Mouse (Mus musculus) intestine, postnatal 0 days (tissue): ENCODE measurements at regions not wholly inside any gene's neighbourhood (a gene's known extent, or its start where the extent isn't known, plus 50 kb on each side); places are given as distances from the start of the nearest gene placed in this dataset.

Experiments
- ATAC-seq: fragments of 200-750 bp; cut with Nextera tagmentation; 2 replicates; pipeline ENCODE4 v1.8.0; 2017; ENCODE audit warnings: mild to moderate bottlenecking, moderate TSS enrichment, moderate library complexity
- H3K27ac ChIP-seq: fragments of 300-500 bp; sonication (generic); 2 replicates; pipeline ENCODE4 v1.5.1; 2014; ENCODE audit warnings: mild to moderate bottlenecking, low read depth, low read length, moderate library complexity
- H3K27me3 ChIP-seq: fragments of 300-500 bp; sonication (generic); replicated peaks from 2 replicates; pipeline ENCODE4 v1.6.1; 2014; ENCODE audit warnings: low read length, mixed read lengths; ENCODE audit not compliant: control insufficient read depth, insufficient read depth
- H3K36me3 ChIP-seq: fragments of 300-500 bp; sonication (generic); 2 replicates; pipeline ENCODE4 v1.6.1; 2014; ENCODE audit warnings: mild to moderate bottlenecking, moderate library complexity; ENCODE audit not compliant: control insufficient read depth, insufficient read depth
- H3K4me1 ChIP-seq: fragments of 300-500 bp; sonication (generic); replicated peaks from 2 replicates; pipeline ENCODE4 v1.6.1; 2014; ENCODE audit warnings: antibody characterized with exemption, low read length, mixed read lengths; ENCODE audit not compliant: control insufficient read depth, insufficient read depth
- H3K4me2 ChIP-seq: fragments of 300-500 bp; sonication (generic); replicated peaks from 2 replicates; pipeline ENCODE4 v1.6.1; 2014; ENCODE audit warnings: low read depth, mild to moderate bottlenecking, moderate library complexity
- H3K4me3 ChIP-seq: fragments of 300-500 bp; sonication (generic); 2 replicates; pipeline ENCODE4 v1.5.1; 2014; ENCODE audit warnings: low read depth, low read length
- H3K9ac ChIP-seq: fragments of 300-500 bp; sonication (generic); 2 replicates; pipeline ENCODE4 v1.6.1; 2014; ENCODE audit warnings: mild to moderate bottlenecking, low read depth, low read length
- H3K9me3 ChIP-seq: fragments of 300-500 bp; sonication (generic); 2 replicates; pipeline ENCODE4 v1.6.1; 2016; ENCODE audit warnings: mixed run types; ENCODE audit not compliant: control insufficient read depth
- CTCF ChIP-seq: sonication (generic); IDR thresholded peaks from 2 replicates; pipeline ENCODE4 v1.5.1; 2016; ENCODE audit warnings: low read depth, mild to moderate bottlenecking, control low read depth, antibody characterized with exemption, moderate library complexity
- WGBS: fragments of 180-500 bp; shearing (Covaris S2); extraction: QIAGEN DNeasy Blood & Tissue Kit; methylation state at CpG from one replicate; pipeline ENCODE4 v1.1.7; 2014; 5-methylcytosine and 5-hydroxymethylcytosine counted together

DNA sequence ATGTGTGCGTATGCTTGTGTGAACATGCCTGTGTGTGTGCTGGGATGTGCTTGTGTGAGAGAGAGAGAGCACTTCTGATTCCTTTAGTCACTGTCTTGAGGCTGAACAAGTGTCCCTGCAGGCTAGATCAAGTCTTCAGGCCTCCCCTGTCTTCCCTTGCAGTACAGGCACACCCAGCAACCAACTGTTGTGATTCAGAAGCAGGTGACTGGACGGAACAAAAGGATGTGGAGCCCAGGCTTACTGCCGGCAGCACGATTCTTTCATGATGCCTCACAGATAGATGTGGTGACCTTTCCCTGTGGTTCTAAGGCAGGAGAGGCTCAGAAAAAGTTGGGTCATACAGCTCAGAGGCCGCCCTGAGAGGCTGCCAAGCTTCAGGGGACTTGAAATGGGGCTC lies 114.0 kb upstream of the Gli2 start:
- H3K27ac ChIP-seq = no peak overlapping the region
- no peak for TF ChIP-seq CTCF
- H3K27me3 ChIP-seq = no peaks in the 10 kb centered on the region
- H3K9ac ChIP-seq = no peak overlapping the region
- no peak overlapping the region for H3K4me2 ChIP-seq
- no peaks in the 10 kb centered on the region for H3K36me3 ChIP-seq
- 80% methylated on average over 5 of the region's 5 CpGs for WGBS
- ATAC-seq = no peak
- H3K4me3 ChIP-seq = no peak overlapping the region
- no peaks in the 10 kb centered on the region for H3K4me1 ChIP-seq
- H3K9me3 ChIP-seq = no peaks in the 10 kb centered on the region

GRCm38 (mm10) chr1:119166286-119166685 lies 112.9 kb upstream of the Gli2 start:
- 86% methylated on average over 7 of the region's 7 CpGs for WGBS
- H3K4me2 ChIP-seq = no peak overlapping the region
- no peak overlapping the region for H3K9ac ChIP-seq
- no peaks in the 10 kb centered on the region for H3K27me3 ChIP-seq
- no peaks in the 10 kb centered on the region for H3K36me3 ChIP-seq
- no peak for TF ChIP-seq CTCF
- H3K27ac ChIP-seq = no peak overlapping the region
- H3K9me3 ChIP-seq = no peaks in the 10 kb centered on the region
- ATAC-seq = no peak
- H3K4me1 ChIP-seq = no peaks in the 10 kb centered on the region
- no peak overlapping the region for H3K4me3 ChIP-seq

GRCm38 (mm10) chr1:119164811-119165210 lies 111.4 kb upstream of the Gli2 start:
- no peaks in the 10 kb centered on the region for H3K9me3 ChIP-seq
- no peak for TF ChIP-seq CTCF
- no peak overlapping the region for H3K4me3 ChIP-seq
- H3K27me3 ChIP-seq = no peaks in the 10 kb centered on the region
- no peak for ATAC-seq
- no peak overlapping the region for H3K9ac ChIP-seq
- H3K4me1 ChIP-seq = no peaks in the 10 kb centered on the region
- H3K4me2 ChIP-seq = no peak overlapping the region
- H3K27ac ChIP-seq = no peak overlapping the region
- no peaks in the 10 kb centered on the region for H3K36me3 ChIP-seq
- WGBS = 79% methylated on average over 5 of the region's 5 CpGs

GRCm38 (mm10) chr1:119163846-119164245 lies 110.4 kb upstream of the Gli2 start:
- Histone ChIP-seq H3K4me2 (no peak overlapping the region), H3K27me3 (no peaks in the 10 kb centered on the region)
- no peak for ATAC-seq

GRCm38 (mm10) chr1:119163114-119163740 lies 109.8 kb upstream of the Gli2 start:
- no peak overlapping the region for H3K9ac ChIP-seq
- 88% methylated on average over 7 of the region's 7 CpGs for whole genome bisulfite sequencing
- TF ChIP-seq CTCF = no peak
- no peak for ATAC-seq
- H3K4me1 ChIP-seq = no peaks in the 10 kb centered on the region
- no peak overlapping the region for H3K27ac ChIP-seq
- H3K9me3 ChIP-seq = no peaks in the 10 kb centered on the region
- no peak overlapping the region for H3K4me3 ChIP-seq
- H3K27me3 ChIP-seq = no peaks in the 10 kb centered on the region
- H3K36me3 ChIP-seq = no peaks in the 10 kb centered on the region
- H3K4me2 ChIP-seq = no peak overlapping the region

More at GRCm38 (mm10) chr1:119163846-119164245, 110.4 kb upstream of the Gli2 start:
- Histone ChIP-seq H3K36me3 (no peaks in the 10 kb centered on the region), H3K9ac (no peak overlapping the region), H3K4me3 (no peak overlapping the region), H3K27ac (no peak overlapping the region), H3K4me1 (no peaks in the 10 kb centered on the region), H3K9me3 (no peaks in the 10 kb centered on the region)
- TF ChIP-seq CTCF = no peak

GRCm38 (mm10) chr1:119161751-119162150 lies 108.3 kb upstream of the Gli2 start:
- no peak for ATAC-seq
- no peaks in the 10 kb centered on the region for H3K4me1 ChIP-seq
- H3K27me3 ChIP-seq = no peaks in the 10 kb centered on the region
- no peak for TF ChIP-seq CTCF
- no peak overlapping the region for H3K4me2 ChIP-seq
- H3K9me3 ChIP-seq = no peaks in the 10 kb centered on the region
- no peak overlapping the region for H3K4me3 ChIP-seq
- no peaks in the 10 kb centered on the region for H3K36me3 ChIP-seq
- H3K27ac ChIP-seq = no peak overlapping the region
- H3K9ac ChIP-seq = no peak overlapping the region
- WGBS = 76% methylated on average over 3 of the region's 3 CpGs

- no peak for ATAC-seq
- WGBS = 91% methylated on average over 1 of the region's 1 CpGs
- Histone ChIP-seq H3K9ac (no peak overlapping the region), H3K36me3 (no peaks in the 10 kb centered on the region), H3K4me3 (no peak overlapping the region), H3K27ac (no peak overlapping the region), H3K9me3 (no peaks in the 10 kb centered on the region), H3K27me3 (no peaks in the 10 kb centered on the region), H3K4me1 (no peaks in the 10 kb centered on the region), H3K4me2 (no peak overlapping the region)
- TF ChIP-seq CTCF = peak; percentile 45; the same call in 1 of the 2 replicates
Observed at GRCm38 (mm10) chr1:119160354-119160753, 106.9 kb upstream of the Gli2 start.
